Mouse (Mus musculus): ENCODE measurements around the gene Patz1.
A peak's percentile ranks its signal among the peaks of the same experiment; 100 is the strongest.

The Patz1 gene

GRCm38 (mm10) chr11:3330991-3331750 is 42.5 kb downstream of the Patz1 start:
- peak; percentile 28 for DNase-seq

DNA sequence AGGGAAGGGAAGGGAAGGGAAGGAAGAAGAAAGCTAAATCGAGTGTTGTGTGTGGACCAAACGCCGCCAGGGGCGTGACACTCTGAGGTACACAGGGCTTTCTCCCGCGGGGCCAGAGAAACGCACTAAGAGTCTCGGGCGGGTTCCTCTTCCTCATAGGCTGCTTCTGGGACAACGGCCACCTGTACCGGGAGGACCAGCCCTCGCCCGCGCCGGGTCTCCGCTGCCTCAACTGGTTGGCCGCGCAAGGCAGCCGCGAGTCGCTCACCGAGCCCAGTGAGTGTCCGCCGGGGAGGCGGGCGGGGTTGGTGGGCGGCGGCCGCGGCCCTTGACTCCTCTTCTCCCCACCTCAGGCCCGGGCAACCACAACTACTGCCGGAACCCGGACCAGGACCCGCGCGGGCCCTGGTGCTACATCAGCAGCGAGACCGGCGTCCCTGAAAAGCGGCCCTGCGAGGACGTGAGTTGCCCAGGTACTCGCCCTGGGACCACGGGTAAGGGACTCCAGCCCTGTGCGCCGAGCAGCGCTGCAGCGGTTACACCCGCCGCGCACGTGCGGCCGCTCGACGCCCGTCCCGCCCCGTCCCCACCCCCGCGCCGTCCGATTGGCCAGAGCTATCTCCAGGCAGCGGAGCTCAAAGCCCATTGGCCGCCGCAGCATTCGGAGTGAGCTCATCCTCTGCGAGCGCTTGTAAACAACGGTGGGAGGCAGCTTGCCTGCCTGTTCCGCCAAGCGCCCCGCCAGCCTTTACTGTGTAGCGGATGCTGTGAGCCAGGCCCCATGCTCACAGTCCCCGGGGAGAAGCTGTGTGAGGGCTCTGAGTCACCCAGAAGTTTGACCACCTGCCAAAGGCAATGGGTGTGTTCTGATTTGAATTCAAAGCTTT is 43.3 kb downstream of the Patz1 start:
- DNase-seq = peak; percentile 93

DNA sequence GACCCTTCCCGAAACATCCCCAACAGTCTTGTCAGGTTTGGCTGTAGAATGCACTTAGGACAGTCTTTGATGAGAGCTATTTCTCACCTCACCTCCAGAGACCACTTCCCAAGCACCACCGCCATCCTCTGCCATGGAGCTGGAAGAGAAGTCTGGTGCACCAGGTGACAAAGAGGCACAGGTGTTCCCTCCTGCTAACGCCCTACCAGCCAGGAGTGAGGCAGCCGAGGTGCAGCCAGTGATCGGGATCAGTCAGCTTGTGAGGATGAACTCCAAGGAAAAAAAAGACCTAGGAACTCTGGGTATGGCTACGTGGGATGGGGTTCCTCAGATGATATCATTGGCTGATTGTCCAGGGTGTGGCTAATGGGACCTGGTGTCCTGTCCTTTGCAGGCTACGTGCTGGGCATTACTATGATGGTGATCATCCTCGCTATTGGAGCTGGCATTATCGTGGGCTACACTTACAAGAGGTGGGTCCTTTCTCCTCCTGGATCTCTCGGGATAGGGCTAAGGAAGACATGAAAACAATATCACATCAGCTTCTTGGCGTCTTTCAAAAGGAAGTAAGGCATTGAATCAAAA is 44.5 kb downstream of the Patz1 start:
- no peak for DNase-seq

GRCm38 (mm10) chr11:3334141-3334710 is 45.6 kb downstream of the Patz1 start:
- no peak for DNase-seq

DNA sequence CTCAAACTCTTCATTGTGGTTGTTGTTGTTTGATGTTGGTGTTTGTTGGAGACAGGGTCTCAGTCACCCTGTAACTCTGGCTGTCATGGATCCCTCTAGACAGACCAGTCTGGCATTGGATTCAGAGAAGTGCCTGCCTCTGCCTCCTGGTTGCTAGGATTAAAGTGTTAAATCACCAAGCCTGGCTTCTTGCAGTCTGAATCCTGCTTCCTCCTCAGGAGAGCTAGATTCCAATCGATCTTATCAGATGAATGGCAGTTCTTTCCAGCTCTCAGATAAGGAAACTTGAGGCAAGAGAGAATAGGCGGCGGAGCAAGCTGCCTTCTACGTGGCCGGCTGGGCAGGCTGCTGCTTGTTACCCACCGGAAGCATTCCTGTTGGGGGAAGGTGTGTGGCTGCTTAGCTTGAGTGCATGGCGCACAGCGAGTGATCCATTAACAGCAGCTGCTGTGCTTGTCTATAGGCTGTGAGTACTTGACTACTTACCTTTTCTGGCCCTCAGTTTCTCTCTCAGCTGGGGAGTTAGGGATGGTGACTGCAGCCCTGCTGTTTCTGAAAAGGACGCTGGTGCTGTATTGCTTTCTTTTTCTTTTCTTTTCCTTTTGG is 46.1 kb downstream of the Patz1 start:
- DNase-seq = no peak

- DNase-seq = no peak
Measured at GRCm38 (mm10) chr11:3335651-3336216, 47.1 kb downstream of the Patz1 start.

DNA sequence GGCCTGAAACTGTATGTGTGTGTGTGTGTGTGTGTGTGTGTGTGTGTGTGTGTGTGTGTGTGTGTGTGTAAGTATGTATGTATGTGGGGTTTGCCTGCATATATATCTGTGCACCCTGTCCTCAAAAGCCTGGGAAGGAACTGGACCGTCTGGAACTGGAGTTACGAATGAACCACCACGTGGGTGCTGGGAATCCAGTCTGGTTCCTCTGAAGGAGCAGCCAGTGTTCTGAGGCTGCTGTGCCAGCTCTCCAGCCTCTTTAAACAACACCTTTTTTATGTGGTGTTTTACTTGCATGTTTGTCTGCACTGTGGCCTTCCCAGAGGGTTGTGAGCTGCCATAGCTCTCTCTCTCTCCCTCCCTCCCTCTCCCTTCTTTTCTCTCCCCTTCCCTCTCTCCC is 47.9 kb downstream of the Patz1 start:
- DNase-seq = no peak

DNA sequence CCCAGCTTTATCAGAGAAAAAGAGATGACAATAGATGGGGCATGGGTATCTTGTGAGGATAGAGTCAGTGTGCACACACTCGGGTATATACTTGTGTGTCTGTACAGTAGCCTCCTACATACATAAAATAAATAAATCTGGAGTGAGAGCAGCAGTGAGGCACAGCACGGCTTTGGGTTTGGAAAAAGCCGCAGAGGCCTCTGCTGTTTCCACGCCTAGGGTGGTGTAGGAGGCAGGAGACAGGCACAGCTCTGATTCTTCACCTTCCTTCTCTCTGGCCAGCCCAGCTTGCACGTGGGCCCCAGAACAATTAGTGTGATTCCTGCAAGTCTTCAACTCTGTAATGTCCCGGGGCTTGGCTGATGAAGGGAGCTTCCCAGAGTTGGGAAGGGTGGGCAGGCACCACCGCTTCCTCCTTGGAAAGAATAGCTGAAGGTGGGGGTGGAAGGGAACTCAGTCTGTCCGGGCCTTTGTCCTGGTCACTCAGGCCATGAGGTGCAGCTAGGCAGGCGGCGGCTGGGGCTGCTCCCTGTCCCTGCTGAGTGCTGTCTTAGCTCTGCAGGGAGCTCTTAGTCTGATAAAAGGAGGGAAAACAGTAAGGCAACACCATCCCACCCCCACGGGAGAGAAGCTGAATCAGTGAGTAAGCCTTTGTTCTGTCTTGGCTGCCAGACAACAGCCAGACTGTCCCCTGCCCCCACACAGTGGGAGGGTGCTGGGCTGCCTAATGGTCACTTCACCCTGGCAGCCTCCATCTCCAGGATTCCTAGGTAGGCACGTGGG is 48.7 kb downstream of the Patz1 start:
- DNase-seq = peak; percentile 70

- DNase-seq = no peak
Measured at GRCm38 (mm10) chr11:3337961-3338360, 49.3 kb downstream of the Patz1 start.

GRCm38 (mm10) chr11:3341476-3341875 is 52.8 kb downstream of the Patz1 start:
- no peak for DNase-seq

- no peak for DNase-seq
Measured at GRCm38 (mm10) chr11:3344916-3345315, 56.2 kb downstream of the Patz1 start.

DNA sequence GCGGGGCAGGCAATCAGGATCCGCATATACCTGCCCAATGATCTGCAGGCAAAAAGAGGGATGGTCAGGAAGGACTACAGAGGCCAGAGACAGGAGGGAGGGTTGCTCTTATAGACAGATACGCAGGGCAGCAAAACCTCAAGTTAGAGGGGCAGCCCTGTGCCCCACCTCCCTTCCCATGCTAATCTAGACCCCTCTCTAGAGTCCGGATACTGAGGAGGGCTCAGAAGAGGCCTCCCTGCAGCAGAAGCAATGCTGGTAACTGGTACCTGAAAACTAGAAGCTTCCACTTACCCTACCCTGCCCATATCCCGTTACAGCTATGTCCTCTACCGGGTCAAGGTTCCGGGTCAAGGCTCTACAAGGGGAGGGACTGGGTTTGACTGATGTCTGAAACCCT is 57.7 kb downstream of the Patz1 start:
- DNase-seq = no peak

DNA sequence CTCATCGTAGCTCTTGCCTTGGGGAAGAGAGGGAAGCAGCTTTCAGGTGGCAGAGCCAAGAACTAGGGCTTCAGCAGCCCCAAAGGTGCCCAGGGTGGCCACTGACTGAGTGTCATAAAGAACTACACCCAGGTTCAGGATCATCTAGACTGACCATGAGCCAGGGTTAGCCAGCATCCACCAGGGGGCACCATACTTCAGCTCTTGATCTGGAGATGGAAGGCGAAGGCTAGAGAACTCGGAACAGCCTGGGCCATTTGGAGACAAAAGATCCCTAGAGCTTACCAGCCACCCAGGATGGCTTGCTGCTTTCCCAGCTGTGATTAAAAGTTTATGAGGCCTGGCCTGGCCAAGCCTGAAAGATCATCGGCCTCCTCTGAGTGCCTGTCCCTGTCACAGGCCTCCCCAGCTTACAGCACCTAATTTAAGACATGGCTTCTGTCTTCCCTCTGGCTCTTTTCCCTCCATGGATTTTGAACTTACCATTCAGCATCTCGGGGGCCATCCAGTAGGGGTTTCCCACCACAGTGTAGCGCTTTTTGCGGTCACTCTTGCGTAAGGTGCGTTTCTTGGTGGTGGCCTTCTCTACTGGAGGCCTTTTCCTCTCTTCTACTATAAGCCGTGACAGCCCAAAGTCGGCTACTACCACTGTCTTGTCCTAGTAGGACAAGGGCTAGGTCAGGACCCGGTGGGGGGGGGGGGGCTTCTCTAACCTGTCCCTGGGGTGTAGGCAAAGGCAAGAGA is 58.6 kb downstream of the Patz1 start:
- peak; percentile 72 for DNase-seq

- no peak for DNase-seq
Measured at GRCm38 (mm10) chr11:3347835-3348195, 59.1 kb downstream of the Patz1 start.

- DNase-seq = no peak
Measured at GRCm38 (mm10) chr11:3348576-3349342, 60.1 kb downstream of the Patz1 start.

DNA sequence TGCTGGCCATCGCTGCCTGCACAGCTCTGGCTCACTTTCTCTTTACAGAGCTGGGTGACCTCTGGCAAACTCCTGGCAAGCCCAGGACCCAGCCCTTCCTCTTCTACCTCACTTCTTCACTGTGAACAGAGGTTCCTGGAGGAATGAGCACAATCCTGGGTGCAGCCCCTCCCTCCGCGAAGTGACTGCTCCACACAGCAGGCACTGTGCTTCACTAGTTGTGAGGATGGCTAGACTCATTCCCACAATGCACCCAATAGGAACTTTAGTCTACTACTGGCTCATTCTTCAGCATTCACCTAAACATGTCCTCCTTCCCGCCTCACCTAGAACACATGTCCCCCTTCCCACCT is 60.6 kb downstream of the Patz1 start:
- DNase-seq = no peak

GRCm38 (mm10) chr11:3352131-3352530 is 63.5 kb downstream of the Patz1 start:
- no peak for DNase-seq

GRCm38 (mm10) chr11:3352990-3353585 is 64.4 kb downstream of the Patz1 start:
- DNase-seq = no peak

Data from right cerebral cortex, postnatal 25 days (tissue).